In the genomic region with DNA sequence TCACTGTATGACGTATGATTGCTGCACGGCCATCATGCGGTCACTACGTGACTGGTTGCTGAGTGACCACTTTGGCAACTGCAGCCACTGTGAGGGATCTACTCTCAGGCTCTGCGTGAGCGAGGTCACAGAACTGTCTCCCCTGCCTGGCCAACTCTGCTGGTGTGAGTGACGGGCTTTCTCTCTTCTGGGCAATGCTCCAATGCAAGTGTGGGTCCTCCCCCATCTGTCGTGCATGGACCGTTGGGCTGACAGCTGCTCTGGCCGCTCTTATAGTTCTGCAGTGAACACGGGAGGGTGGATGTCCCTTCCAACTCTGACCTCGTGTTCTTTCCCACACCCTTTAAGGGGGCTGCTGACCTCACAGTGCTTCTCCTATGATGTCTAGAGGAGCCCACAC, we compare ENCODE assay signal across 11 mouse cellular contexts. TPM values are rescaled to one million over a fixed set of nuclear protein-coding genes. Genes with fewer than 3 reads are reported as not detected.
DNase-seq lines count a peak whose midpoint lies in the region; ATAC-seq and TF ChIP-seq lines count a peak whose summit lies in the region.
"Had no signal": no experiment of that assay in that cellular context is flagged by ENCODE, and none has a peak within 500 bp of the region (broad histone marks: within the 10 kb centered on the region; RNA-seq: fewer than 3 reads in every experiment).

No protein-coding gene starts in this region.

- 68% methylated on average over 12 of the region's 12 CpGs for WGBS in forebrain, embryonic 13.5 days
- WGBS in forebrain, embryonic 11.5 days: 82% methylated on average over 12 of the region's 12 CpGs
- 30% methylated on average over 12 of the region's 12 CpGs for WGBS in heart, embryonic 13.5 days
- WGBS in midbrain, postnatal 0 days: 53% methylated on average over 12 of the region's 12 CpGs

- DNase-seq in forebrain, embryonic 11.5 days (ENCODE audit: low spot score): no peak
- DNase-seq in adrenal gland, postnatal 36 days: peak; percentile 56 to 64
- peak; percentile 61 to 84 for DNase-seq in kidney, postnatal 25 days
- DNase-seq in midbrain, postnatal 0 days (ENCODE audit: low spot score): peak; percentile 86
- no peak for DNase-seq in yolk sac, embryonic 10.5 days (ENCODE audit: low spot score)
- no peak for DNase-seq in thymus, postnatal 10 days (ENCODE audit: low spot score in 2 of 2)

- H3K4me1 ChIP-seq in forebrain, embryonic 13.5 days: peaks cover 21% of the 10 kb centered on the region
- no peaks in the 10 kb centered on the region; the same call in 1 of the 2 replicates for H3K4me1 ChIP-seq in forebrain, embryonic 11.5 days (replicated peaks; ENCODE audit: control insufficient read depth, insufficient read depth, low read length)
- peaks cover 85% of the 10 kb centered on the region for H3K4me1 ChIP-seq in heart, embryonic 13.5 days
- no peaks in the 10 kb centered on the region for H3K4me1 ChIP-seq in midbrain, postnatal 0 days (ENCODE audit: insufficient read depth, low read length)

- TF ChIP-seq CTCF in midbrain, postnatal 0 days (IDR thresholded peaks at IDR 0.05): no peak

- no peaks in the 10 kb centered on the region for H3K27me3 ChIP-seq in forebrain, embryonic 13.5 days
- H3K27me3 ChIP-seq in forebrain, embryonic 11.5 days (ENCODE audit: control insufficient read depth, insufficient read depth, low read length): no peaks in the 10 kb centered on the region
- H3K27me3 ChIP-seq in heart, embryonic 13.5 days (replicated peaks): no peaks in the 10 kb centered on the region
- H3K27me3 ChIP-seq in midbrain, postnatal 0 days (ENCODE audit: insufficient read depth, low read length): no peaks in the 10 kb centered on the region

- H3K9me3 ChIP-seq in forebrain, embryonic 13.5 days (replicated peaks): no peaks in the 10 kb centered on the region
- H3K9me3 ChIP-seq in forebrain, embryonic 11.5 days (ENCODE audit: control insufficient read depth, low read length): no peaks in the 10 kb centered on the region
- H3K9me3 ChIP-seq in heart, embryonic 13.5 days: no peaks in the 10 kb centered on the region
- H3K9me3 ChIP-seq in midbrain, postnatal 0 days (ENCODE audit: low read length): no peaks in the 10 kb centered on the region

- no peak overlapping the region for H3K4me3 ChIP-seq in forebrain, embryonic 13.5 days
- H3K4me3 ChIP-seq in forebrain, embryonic 11.5 days (ENCODE audit: low read depth, low read length): no peak overlapping the region
- no peak overlapping the region for H3K4me3 ChIP-seq in heart, embryonic 13.5 days
- H3K4me3 ChIP-seq in midbrain, postnatal 0 days (ENCODE audit: low read depth, low read length): no peak overlapping the region

- H3K9ac ChIP-seq in forebrain, embryonic 13.5 days: no peak overlapping the region
- no peak overlapping the region for H3K9ac ChIP-seq in forebrain, embryonic 11.5 days (ENCODE audit: low read length)
- peak overlapping the region; percentile 56 for H3K9ac ChIP-seq in heart, embryonic 13.5 days
- no peak overlapping the region for H3K9ac ChIP-seq in midbrain, postnatal 0 days (replicated peaks; ENCODE audit: low read length, poor library complexity, severe bottlenecking)

- no peak overlapping the region; the same call in 1 of the 2 replicates for H3K27ac ChIP-seq in forebrain, embryonic 13.5 days
- H3K27ac ChIP-seq in forebrain, embryonic 11.5 days (ENCODE audit: low read depth, low read length): no peak overlapping the region
- H3K27ac ChIP-seq in heart, embryonic 13.5 days (replicated peaks): peak overlapping the region; percentile 90
- H3K27ac ChIP-seq in midbrain, postnatal 0 days (ENCODE audit: low read depth, low read length): no peak overlapping the region

- ATAC-seq in forebrain, embryonic 13.5 days: peak; percentile 48; the same call in 1 of the 2 replicates
- no peak for ATAC-seq in forebrain, embryonic 11.5 days (replicated peaks; ENCODE audit: low FRiP score)
- ATAC-seq in heart, embryonic 13.5 days (ENCODE audit: extremely low read depth, insufficient number of reproducible peaks, low FRiP score, low TSS enrichment): peak; percentile 33; the same call in 1 of the 2 replicates
- peak; percentile 51; the same call in 1 of the 2 replicates for ATAC-seq in midbrain, postnatal 0 days (ENCODE audit: low FRiP score)

- no peak overlapping the region for H3K4me2 ChIP-seq in forebrain, embryonic 13.5 days
- H3K4me2 ChIP-seq in forebrain, embryonic 11.5 days (ENCODE audit: low read depth, low read length, severe bottlenecking): no peak overlapping the region
- H3K4me2 ChIP-seq in heart, embryonic 13.5 days: peak overlapping the region; percentile 56
- H3K4me2 ChIP-seq in midbrain, postnatal 0 days (ENCODE audit: low read depth, low read length, poor library complexity, severe bottlenecking): no peak overlapping the region

- H3K36me3 ChIP-seq in forebrain, embryonic 13.5 days (ENCODE audit: poor library complexity, severe bottlenecking): no peaks in the 10 kb centered on the region
- no peaks in the 10 kb centered on the region for H3K36me3 ChIP-seq in forebrain, embryonic 11.5 days (ENCODE audit: control insufficient read depth, insufficient read depth, low read length)
- H3K36me3 ChIP-seq in heart, embryonic 13.5 days: no peaks in the 10 kb centered on the region
- H3K36me3 ChIP-seq in midbrain, postnatal 0 days (ENCODE audit: insufficient read depth, low read length): no peaks in the 10 kb centered on the region

RNA-seq across cellular contexts. Expression of gene Egfl7, which starts 6.4 kb away (rescaled TPM):
- polyA plus RNA-seq in forebrain, embryonic 13.5 days (2015; fragmentation: Nextera tagmentation; extraction: Ambion mirVana): 50.2 and 55.8 TPM in 2 replicates
- polyA plus RNA-seq in forebrain, embryonic 11.5 days (2014; fragmentation: Nextera tagmentation; extraction: Ambion mirVana): 58.4 and 63.7 TPM in 2 replicates
- total RNA-seq in adrenal gland, postnatal 36 days (2021): 100 to 1,000 TPM in 1 of 2 experiments, 10 to 100 TPM in 1; 86.2 to 127 TPM
- polyA plus RNA-seq in heart, embryonic 13.5 days (2015; fragmentation: Nextera tagmentation; extraction: Ambion mirVana): 170 and 185 TPM in 2 replicates
- total RNA-seq in midbrain, postnatal 0 days (2014; rRNA removed): 69.9 and 83.0 TPM in 2 replicates
- 63.2 and 70.9 TPM in 2 replicates for polyA plus RNA-seq in midbrain, postnatal 0 days (2015; fragmentation: Nextera tagmentation; extraction: Ambion mirVana)

RNA-seq across cellular contexts. Expression of gene Gm20532, which starts 13.0 kb away (rescaled TPM):
- not detected in 2 replicates for polyA plus RNA-seq in forebrain, embryonic 13.5 days (2015; fragmentation: Nextera tagmentation; extraction: Ambion mirVana)
- polyA plus RNA-seq in forebrain, embryonic 11.5 days (2014; fragmentation: Nextera tagmentation; extraction: Ambion mirVana): not detected in 2 replicates
- not detected for total RNA-seq in adrenal gland, postnatal 36 days (2021)
- polyA plus RNA-seq in heart, embryonic 13.5 days (2015; fragmentation: Nextera tagmentation; extraction: Ambion mirVana): not detected in 2 replicates
- total RNA-seq in midbrain, postnatal 0 days (2014; rRNA removed): not detected in 2 replicates
- polyA plus RNA-seq in midbrain, postnatal 0 days (2015; fragmentation: Nextera tagmentation; extraction: Ambion mirVana): 0.25 TPM in 1 of 2 replicates, not detected in the other
- polyA plus RNA-seq: cortical plate, adult 2 months; limb, embryonic 11.5 days; testis, adult 2 months had no signal

RNA-seq across cellular contexts. Expression of gene Agpat2, which starts 30.8 kb away (rescaled TPM):
- polyA plus RNA-seq in forebrain, embryonic 13.5 days (2015; fragmentation: Nextera tagmentation; extraction: Ambion mirVana): 2.5 and 3.6 TPM in 2 replicates
- 6.0 and 8.9 TPM in 2 replicates for polyA plus RNA-seq in forebrain, embryonic 11.5 days (2014; fragmentation: Nextera tagmentation; extraction: Ambion mirVana)
- total RNA-seq in adrenal gland, postnatal 36 days (2021): 100 to 1,000 TPM; 301 to 364 TPM
- 21.8 and 23.2 TPM in 2 replicates for polyA plus RNA-seq in heart, embryonic 13.5 days (2015; fragmentation: Nextera tagmentation; extraction: Ambion mirVana)
- 6.4 and 8.4 TPM in 2 replicates for total RNA-seq in midbrain, postnatal 0 days (2014; rRNA removed)
- 5.0 and 6.3 TPM in 2 replicates for polyA plus RNA-seq in midbrain, postnatal 0 days (2015; fragmentation: Nextera tagmentation; extraction: Ambion mirVana)

RNA-seq across cellular contexts. Expression of gene Fam69b, which starts 54.9 kb away (rescaled TPM):
- 81.9 and 89.4 TPM in 2 replicates for polyA plus RNA-seq in forebrain, embryonic 13.5 days (2015; fragmentation: Nextera tagmentation; extraction: Ambion mirVana)
- 49.8 and 63.8 TPM in 2 replicates for polyA plus RNA-seq in forebrain, embryonic 11.5 days (2014; fragmentation: Nextera tagmentation; extraction: Ambion mirVana)
- 1 to 10 TPM; 5.8 to 8.8 TPM for total RNA-seq in adrenal gland, postnatal 36 days (2021)
- polyA plus RNA-seq in heart, embryonic 13.5 days (2015; fragmentation: Nextera tagmentation; extraction: Ambion mirVana): 17.2 and 18.7 TPM in 2 replicates
- total RNA-seq in midbrain, postnatal 0 days (2014; rRNA removed): 237 and 261 TPM in 2 replicates
- polyA plus RNA-seq in midbrain, postnatal 0 days (2015; fragmentation: Nextera tagmentation; extraction: Ambion mirVana): 155 and 162 TPM in 2 replicates

RNA-seq across cellular contexts. Expression of gene Notch1, which starts 56.9 kb away (rescaled TPM):
- polyA plus RNA-seq in forebrain, embryonic 13.5 days (2015; fragmentation: Nextera tagmentation; extraction: Ambion mirVana): 28.1 and 32.8 TPM in 2 replicates
- 68.3 and 70.9 TPM in 2 replicates for polyA plus RNA-seq in forebrain, embryonic 11.5 days (2014; fragmentation: Nextera tagmentation; extraction: Ambion mirVana)
- total RNA-seq in adrenal gland, postnatal 36 days (2021): 10 to 100 TPM; 17.5 to 25.5 TPM
- 11.4 and 12.1 TPM in 2 replicates for polyA plus RNA-seq in heart, embryonic 13.5 days (2015; fragmentation: Nextera tagmentation; extraction: Ambion mirVana)
- total RNA-seq in midbrain, postnatal 0 days (2014; rRNA removed): 48.9 and 65.8 TPM in 2 replicates
- 6.8 and 7.6 TPM in 2 replicates for polyA plus RNA-seq in midbrain, postnatal 0 days (2015; fragmentation: Nextera tagmentation; extraction: Ambion mirVana)

Comparison
In these comparisons a context has a peak if more than half of its experiments do, and no peak if none do; other contexts are left out.
1. DNase-seq: peak in adrenal gland, postnatal 36 days (2 of 2), kidney, postnatal 25 days (2 of 2) and midbrain, postnatal 0 days (single experiment); none in forebrain, embryonic 11.5 days (single experiment), yolk sac, embryonic 10.5 days (single experiment) and thymus, postnatal 10 days (0 of 2).